Mouse (Mus musculus) small intestine, adult 2 months (tissue): ENCODE results near the gene Shisa4. TPM values are rescaled to one million over a fixed set of nuclear protein-coding genes. Genes with fewer than 3 reads are reported as not detected.
A peak's percentile ranks its signal among the peaks of the same experiment; 100 is the strongest.

Experiments
- H3K27ac ChIP-seq: fragments of 200-500 bp; 2 replicates; pipeline ENCODE4 v1.5.1; 2012; ENCODE audit warnings: low read depth, low read length, control low read depth, inconsistent platforms; ENCODE audit not compliant: insufficient read depth
- H3K27me3 ChIP-seq: fragments of 200-500 bp; 2 replicates; pipeline ENCODE4 v1.6.1; 2012; ENCODE audit warnings: mild to moderate bottlenecking, moderate library complexity, low read length, inconsistent platforms; ENCODE audit not compliant: control insufficient read depth, insufficient read depth
- H3K36me3 ChIP-seq: fragments of 200-500 bp; 2 replicates; pipeline ENCODE4 v1.6.1; 2012; ENCODE audit warnings: mild to moderate bottlenecking, low read length, control low read depth, inconsistent platforms; ENCODE audit not compliant: control insufficient read depth, insufficient read depth
- H3K4me1 ChIP-seq: fragments of 200-500 bp; 2 replicates; pipeline ENCODE4 v1.6.1; 2012; ENCODE audit warnings: low read length, inconsistent platforms, mixed read lengths; ENCODE audit not compliant: control insufficient read depth, insufficient read depth, insufficient read length
- H3K4me3 ChIP-seq: fragments of 200-500 bp; 2 replicates; pipeline ENCODE4 v1.5.1; 2012; ENCODE audit warnings: low read depth, mild to moderate bottlenecking, control low read depth, inconsistent platforms, low read length, moderate library complexity
- CTCF ChIP-seq: fragments of 200-500 bp; IDR thresholded peaks from 2 replicates; pipeline ENCODE4 v1.5.1; 2012; ENCODE audit warnings: low read depth, mild to moderate bottlenecking, control low read depth, inconsistent platforms, low read length, moderate library complexity, mixed read lengths; ENCODE audit not compliant: insufficient replicate concordance, insufficient read length; ENCODE audit errors: extremely low read depth
- POLR2A ChIP-seq: fragments of 200-500 bp; IDR thresholded peaks from 2 replicates; pipeline ENCODE4 v1.6.1; 2012; ENCODE audit warnings: low read depth, mild to moderate bottlenecking, control low read depth, inconsistent platforms, low read length, moderate library complexity
- WGBS: fragments of 180-500 bp; shearing (Covaris S2); methylation state at CpG from one replicate; pipeline ENCODE4 v1.1.7; 2018; 5-methylcytosine and 5-hydroxymethylcytosine counted together
- polyA plus RNA-seq: library from polyadenylated mRNA; depleted of rRNA; stranded (reverse); fragments of >200 nt; gene quantifications from 2 replicates; pipeline ENCODE4 v1.2.3, GENCODE M21; 2012; rRNA removed

Shisa4 gene
- 3.9 and 6.5 TPM in 2 replicates for polyA plus RNA-seq

GRCm38 (mm10) chr1:135374868-135375581 lies at the start of gene Shisa4:
Shisa4 (minus strand) TSS chr1:135375237.
- Histone ChIP-seq H3K36me3 (no peaks in the 10 kb centered on the region), H3K4me3 (peak within 1 kb of the TSS; percentile 61), H3K27me3 (peaks cover 8% of the 10 kb centered on the region), H3K4me1 (peaks cover 7% of the 10 kb centered on the region; the same call in 1 of the 2 replicates), H3K27ac (no peak within 1 kb of the TSS)
- TF ChIP-seq CTCF (no peak), POLR2A (no peak)
- WGBS: 5% methylated on average over 38 of the region's 38 CpGs

- Histone ChIP-seq H3K27ac (no peak overlapping the region), H3K27me3 (no peaks in the 10 kb centered on the region), H3K4me1 (no peaks in the 10 kb centered on the region), H3K36me3 (peaks cover 17% of the 10 kb centered on the region), H3K4me3 (no peak overlapping the region)
- WGBS: 86% methylated on average over 6 of the region's 6 CpGs
- TF ChIP-seq CTCF (no peak), POLR2A (no peak)
These were observed 47.7 kb upstream of the Shisa4 start for GRCm38 (mm10) chr1:135422772-135423171.

GRCm38 (mm10) chr1:135413996-135414395 lies 39.0 kb upstream of the Shisa4 start:
- Histone ChIP-seq H3K4me3 (no peak overlapping the region), H3K27ac (no peak overlapping the region), H3K4me1 (no peaks in the 10 kb centered on the region; the same call in 1 of the 2 replicates), H3K27me3 (no peaks in the 10 kb centered on the region), H3K36me3 (peaks cover 35% of the 10 kb centered on the region)
- TF ChIP-seq CTCF: no peak
- no peak for TF ChIP-seq POLR2A

GRCm38 (mm10) chr1:135412130-135412529 lies 37.1 kb upstream of the Shisa4 start:
- H3K4me1 ChIP-seq: no peaks in the 10 kb centered on the region; the same call in 1 of the 2 replicates
- no peak overlapping the region for H3K4me3 ChIP-seq
- no peak overlapping the region for H3K27ac ChIP-seq
- WGBS: 91% methylated on average over 4 of the region's 4 CpGs
- H3K36me3 ChIP-seq: peaks cover 36% of the 10 kb centered on the region
- no peaks in the 10 kb centered on the region for H3K27me3 ChIP-seq
- no peak for TF ChIP-seq CTCF
- no peak for TF ChIP-seq POLR2A

GRCm38 (mm10) chr1:135410967-135411366 lies 35.9 kb upstream of the Shisa4 start:
- 68% methylated on average over 2 of the region's 2 CpGs for WGBS
- no peak for TF ChIP-seq POLR2A
- no peak for TF ChIP-seq CTCF

GRCm38 (mm10) chr1:135408973-135409372 lies 33.9 kb upstream of the Shisa4 start:
- Histone ChIP-seq H3K36me3 (peaks cover 39% of the 10 kb centered on the region), H3K27me3 (no peaks in the 10 kb centered on the region), H3K27ac (no peak overlapping the region), H3K4me1 (no peaks in the 10 kb centered on the region; the same call in 1 of the 2 replicates), H3K4me3 (no peak overlapping the region)
- 96% methylated on average over 4 of the region's 4 CpGs for WGBS
- no peak for TF ChIP-seq POLR2A
- TF ChIP-seq CTCF: no peak

More at GRCm38 (mm10) chr1:135410967-135411366, 35.9 kb upstream of the Shisa4 start:
- H3K36me3 ChIP-seq: peaks cover 36% of the 10 kb centered on the region
- H3K27ac ChIP-seq: no peak overlapping the region
- no peaks in the 10 kb centered on the region; the same call in 1 of the 2 replicates for H3K4me1 ChIP-seq
- no peaks in the 10 kb centered on the region for H3K27me3 ChIP-seq
- no peak overlapping the region for H3K4me3 ChIP-seq

GRCm38 (mm10) chr1:135405356-135405755 lies 30.3 kb upstream of the Shisa4 start:
- no peak overlapping the region for H3K27ac ChIP-seq
- TF ChIP-seq POLR2A: no peak
- TF ChIP-seq CTCF: no peak
- H3K4me1 ChIP-seq: no peaks in the 10 kb centered on the region
- peaks cover 49% of the 10 kb centered on the region for H3K36me3 ChIP-seq
- H3K27me3 ChIP-seq: no peaks in the 10 kb centered on the region
- H3K4me3 ChIP-seq: no peak overlapping the region
- 83% methylated on average over 7 of the region's 7 CpGs for WGBS
